In genomic region chr7:27355745-27356240, GRCm38 (mm10) we compare ENCODE assay signal across 8 mouse cellular contexts. TPM values are rescaled to one million over a fixed set of nuclear protein-coding genes. Genes with fewer than 3 reads are reported as not detected.
DNase-seq lines count a peak whose midpoint lies in the region; ATAC-seq and TF ChIP-seq lines count a peak whose summit lies in the region.

Gene Shkbp1, minus strand, starts transcription at chr7:27356019.

- peak within 1 kb of the TSS; percentile 70 for H3K4me3 ChIP-seq in bone marrow macrophage, adult 2 months (ENCODE audit: insufficient read depth, low read length)
- peak within 1 kb of the TSS; percentile 78 for H3K4me3 ChIP-seq in embryonic facial prominence, embryonic 15.5 days (replicated peaks)
- peak within 1 kb of the TSS; percentile 79 for H3K4me3 ChIP-seq in limb, embryonic 15.5 days
- peak within 1 kb of the TSS; percentile 58 for H3K4me3 ChIP-seq in midbrain, postnatal 0 days (ENCODE audit: low read depth, low read length)

- peak within 1 kb of the TSS; percentile 82 for H3K27ac ChIP-seq in bone marrow macrophage, adult 2 months (ENCODE audit: insufficient read depth, low read depth, low read length)
- peak within 1 kb of the TSS; percentile 44; the same call in 1 of the 2 replicates for H3K27ac ChIP-seq in embryonic facial prominence, embryonic 15.5 days (replicated peaks)
- peak within 1 kb of the TSS; percentile 43 for H3K27ac ChIP-seq in limb, embryonic 15.5 days
- peak within 1 kb of the TSS; percentile 43; the same call in 1 of the 2 replicates for H3K27ac ChIP-seq in midbrain, postnatal 0 days (ENCODE audit: low read depth, low read length)

- no peaks in the 10 kb centered on the region for H3K9me3 ChIP-seq in embryonic facial prominence, embryonic 15.5 days (replicated peaks)
- no peaks in the 10 kb centered on the region for H3K9me3 ChIP-seq in limb, embryonic 15.5 days
- H3K9me3 ChIP-seq in midbrain, postnatal 0 days (ENCODE audit: low read length): no peaks in the 10 kb centered on the region

- TF ChIP-seq CTCF in bone marrow macrophage, adult 2 months (IDR thresholded peaks at IDR 0.05; ENCODE audit: low read depth, low read length): no peak
- TF ChIP-seq CTCF in midbrain, postnatal 0 days (IDR thresholded peaks at IDR 0.05): no peak

- peaks cover 26% of the 10 kb centered on the region for H3K4me1 ChIP-seq in bone marrow macrophage, adult 2 months (ENCODE audit: control insufficient read depth, insufficient read depth, low read length)
- H3K4me1 ChIP-seq in embryonic facial prominence, embryonic 15.5 days: peaks cover 29% of the 10 kb centered on the region
- H3K4me1 ChIP-seq in limb, embryonic 15.5 days: peaks cover 24% of the 10 kb centered on the region
- peaks cover 4% of the 10 kb centered on the region; the same call in 1 of the 2 replicates for H3K4me1 ChIP-seq in midbrain, postnatal 0 days (ENCODE audit: insufficient read depth, low read length)

- peak; percentile 94 for ATAC-seq in embryonic facial prominence, embryonic 15.5 days (ENCODE audit: insufficient number of reproducible peaks, low FRiP score, low TSS enrichment, low read depth)
- ATAC-seq in limb, embryonic 15.5 days (ENCODE audit: insufficient number of reproducible peaks, low FRiP score, low TSS enrichment, low read depth): peak; percentile 88
- peak; percentile 92 for ATAC-seq in midbrain, postnatal 0 days (ENCODE audit: low FRiP score)

- peak; percentile 93 for DNase-seq in CD4-positive helper T cell, adult 2 months (ENCODE audit: low read depth, low spot score)
- DNase-seq in heart, adult 8-10 months (ENCODE audit: low spot score): peak; percentile 90
- DNase-seq in kidney, adult 8-10 months: peak; percentile 85 to 87
- DNase-seq in midbrain, postnatal 0 days (ENCODE audit: low spot score): peak; percentile 93
- DNase-seq in spleen, postnatal 36 days (ENCODE audit: low spot score in 2 of 2): peak; percentile 90 to 92

- peak within 1 kb of the TSS; percentile 26 for H3K9ac ChIP-seq in embryonic facial prominence, embryonic 15.5 days
- H3K9ac ChIP-seq in limb, embryonic 15.5 days: peak within 1 kb of the TSS; percentile 42
- peak within 1 kb of the TSS; percentile 70 for H3K9ac ChIP-seq in midbrain, postnatal 0 days (replicated peaks; ENCODE audit: low read length, poor library complexity, severe bottlenecking)

- no peaks in the 10 kb centered on the region for H3K36me3 ChIP-seq in embryonic facial prominence, embryonic 15.5 days
- H3K36me3 ChIP-seq in limb, embryonic 15.5 days: peaks cover 15% of the 10 kb centered on the region
- H3K36me3 ChIP-seq in midbrain, postnatal 0 days (ENCODE audit: insufficient read depth, low read length): peaks cover 3% of the 10 kb centered on the region

- H3K4me2 ChIP-seq in embryonic facial prominence, embryonic 15.5 days (replicated peaks): peak within 1 kb of the TSS; percentile 78
- H3K4me2 ChIP-seq in limb, embryonic 15.5 days: peak within 1 kb of the TSS; percentile 62
- H3K4me2 ChIP-seq in midbrain, postnatal 0 days (ENCODE audit: low read depth, low read length, poor library complexity, severe bottlenecking): peak within 1 kb of the TSS; percentile 74

- no peak for TF ChIP-seq POLR2A in bone marrow macrophage, adult 2 months (IDR thresholded peaks at IDR 0.05; ENCODE audit: borderline replicate concordance, low read depth, low read length)

- peaks cover 7% of the 10 kb centered on the region for H3K27me3 ChIP-seq in embryonic facial prominence, embryonic 15.5 days
- peaks cover 24% of the 10 kb centered on the region for H3K27me3 ChIP-seq in limb, embryonic 15.5 days
- H3K27me3 ChIP-seq in midbrain, postnatal 0 days (ENCODE audit: insufficient read depth, low read length): peaks cover 8% of the 10 kb centered on the region; the same call in 1 of the 2 replicates

- under 1% methylated on average over 34 of the region's 34 CpGs for WGBS in embryonic facial prominence, embryonic 15.5 days
- WGBS in limb, embryonic 15.5 days: under 1% methylated on average over 34 of the region's 34 CpGs
- under 1% methylated on average over 34 of the region's 34 CpGs for WGBS in midbrain, postnatal 0 days

RNA-seq across cellular contexts. Expression of gene Shkbp1, which starts in this region (rescaled TPM):
- polyA plus RNA-seq in bone marrow macrophage, adult 2 months (2012; ENCODE audit: insufficient read depth, insufficient read length, missing spikeins): 51.0 and 60.8 TPM in 2 replicates
- 36.8 and 46.2 TPM in 2 replicates for polyA plus RNA-seq in embryonic facial prominence, embryonic 15.5 days (2015; fragmentation: Nextera tagmentation; extraction: Ambion mirVana)
- 1 to 10 TPM; 4.8 to 8.0 (median 6.0) TPM for total RNA-seq in heart, adult 8-10 months (2022)
- polyA plus RNA-seq in limb, embryonic 15.5 days (2015; fragmentation: Nextera tagmentation; extraction: Ambion mirVana): 33.6 and 36.4 TPM in 2 replicates
- 36.3 and 42.7 TPM in 2 replicates for total RNA-seq in midbrain, postnatal 0 days (2014; rRNA removed)
- 24.1 and 25.1 TPM in 2 replicates for polyA plus RNA-seq in midbrain, postnatal 0 days (2015; fragmentation: Nextera tagmentation; extraction: Ambion mirVana)

Comparison
In these comparisons a context has a peak if more than half of its experiments do, and no peak if none do; other contexts are left out.
1. Peak in every context shown above with its lines: DNase-seq, ATAC-seq, H3K4me3 ChIP-seq and H3K27ac ChIP-seq.